Mouse (Mus musculus) bone marrow macrophage, adult 2 months (primary cell): ENCODE measurements around the gene Ppil6.

Source experiments
- CTCF ChIP-seq: IDR thresholded peaks from 2 replicates; pipeline ENCODE4 v1.5.1; 2012; ENCODE audit warnings: low read depth, mild to moderate bottlenecking, low read length, moderate library complexity
- POLR2A ChIP-seq: IDR thresholded peaks from 2 replicates; pipeline ENCODE4 v1.6.1; 2012; ENCODE audit warnings: mild to moderate bottlenecking, low read depth, low read length, borderline replicate concordance

GRCm38 (mm10) chr10:41485778-41486177 lies 4.5 kb upstream of the Ppil6 start:
- TF ChIP-seq CTCF (no peak), POLR2A (no peak)
